Mouse (Mus musculus): ENCODE measurements around the gene Mpp3. TPM values are rescaled to one million over a fixed set of nuclear protein-coding genes. Genes with fewer than 3 reads are reported as not detected.

The Mpp3 gene
- polyA plus RNA-seq, 1 experiment from 2014 or later: 3.2 TPM

DNA sequence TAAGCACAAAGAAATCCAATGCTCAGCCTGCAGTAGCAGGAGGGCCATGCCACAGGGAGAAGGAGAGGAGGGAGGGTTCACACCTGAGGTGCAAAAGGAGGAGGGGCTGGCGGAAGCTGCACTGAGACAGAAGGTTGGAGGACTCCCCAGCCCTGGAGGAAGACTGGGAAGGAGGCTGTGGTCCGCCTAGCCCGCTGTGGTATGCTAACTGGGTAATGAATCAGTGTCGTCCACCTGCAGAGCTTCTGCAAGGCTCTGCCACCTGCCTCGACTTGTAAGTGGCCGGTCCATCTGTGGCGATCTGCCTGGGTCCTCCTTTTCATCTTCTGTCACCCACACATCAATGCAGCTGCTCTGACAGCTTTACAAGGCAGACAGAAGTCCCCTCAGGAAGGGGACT is 60.0 kb downstream of the Mpp3 start:
- H3K36me3 ChIP-seq (ENCODE audit: control insufficient read depth, insufficient read depth, low read length): no peaks in the 10 kb centered on the region
- ATAC-seq (replicated peaks; ENCODE audit: low FRiP score) (no peak), DNase-seq (ENCODE audit: low spot score) (no peak)
- H3K4me2 ChIP-seq: no peak overlapping the region; the same call in 1 of the 2 replicates
- peaks cover 4% of the 10 kb centered on the region; the same call in 1 of the 2 replicates for H3K4me1 ChIP-seq (replicated peaks; ENCODE audit: control insufficient read depth, insufficient read depth, low read length)
- no peaks in the 10 kb centered on the region for H3K9me3 ChIP-seq (ENCODE audit: control insufficient read depth, low read length)
- WGBS: 14% methylated on average over 7 of the region's 7 CpGs
- H3K27ac ChIP-seq (ENCODE audit: low read depth, low read length): no peak overlapping the region
- H3K27me3 ChIP-seq (replicated peaks; ENCODE audit: control insufficient read depth, insufficient read depth, low read length): peaks cover 53% of the 10 kb centered on the region
- H3K9ac ChIP-seq (ENCODE audit: low read depth, low read length): no peak overlapping the region
- no peak overlapping the region for H3K4me3 ChIP-seq (ENCODE audit: low read depth, low read length)

DNA sequence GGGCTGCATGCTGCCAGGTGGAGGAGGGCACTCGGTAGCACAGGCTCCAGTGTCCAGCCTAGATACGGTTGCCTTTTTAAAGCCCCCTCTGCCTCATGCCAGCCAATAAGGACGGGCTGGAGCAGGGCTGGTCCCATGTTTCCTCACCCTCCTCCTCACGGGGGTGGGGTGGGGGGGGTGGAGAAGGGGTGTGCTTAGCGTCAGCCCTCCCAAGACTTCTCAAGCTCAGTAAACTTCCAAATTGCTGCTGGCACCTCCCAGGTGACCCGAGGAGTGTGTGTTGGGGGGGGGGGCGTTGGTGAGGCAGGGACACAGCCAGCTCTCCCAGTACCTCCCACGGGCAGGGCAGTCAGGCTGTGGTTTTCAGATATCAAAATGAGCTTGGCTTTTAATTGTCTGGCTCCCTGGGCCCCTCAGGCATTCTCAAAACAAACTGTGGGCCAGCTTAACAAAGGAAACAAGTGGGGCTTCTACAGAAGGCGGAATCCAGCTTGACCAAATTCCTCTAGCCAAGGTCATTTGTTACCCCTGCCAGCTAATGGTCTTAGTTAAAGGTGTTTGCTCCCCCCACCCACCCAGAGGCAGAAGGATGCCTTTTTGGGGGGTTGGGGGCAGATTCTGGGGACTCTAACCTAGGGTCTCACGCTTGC is 61.2 kb downstream of the Mpp3 start, which contains the start of gene Sost:
Sost (minus strand) TSS at position 51 of the 650 bp plus-strand sequence.
- Histone ChIP-seq H3K9ac (ENCODE audit: low read depth, low read length) (no peak within 1 kb of the TSS), H3K9me3 (ENCODE audit: control insufficient read depth, low read length) (no peaks in the 10 kb centered on the region), H3K27me3 (replicated peaks; ENCODE audit: control insufficient read depth, insufficient read depth, low read length) (peaks cover 65% of the 10 kb centered on the region), H3K4me1 (replicated peaks; ENCODE audit: control insufficient read depth, insufficient read depth, low read length) (peaks cover 4% of the 10 kb centered on the region; the same call in 1 of the 2 replicates), H3K36me3 (ENCODE audit: control insufficient read depth, insufficient read depth, low read length) (no peaks in the 10 kb centered on the region), H3K4me3 (ENCODE audit: low read depth, low read length) (no peak within 1 kb of the TSS), H3K4me2 (no peak within 1 kb of the TSS), H3K27ac (ENCODE audit: low read depth, low read length) (no peak within 1 kb of the TSS)
- ATAC-seq (replicated peaks; ENCODE audit: low FRiP score): no peak
- no peak for DNase-seq (ENCODE audit: low spot score)
- WGBS: 22% methylated on average over 10 of the region's 10 CpGs

DNA sequence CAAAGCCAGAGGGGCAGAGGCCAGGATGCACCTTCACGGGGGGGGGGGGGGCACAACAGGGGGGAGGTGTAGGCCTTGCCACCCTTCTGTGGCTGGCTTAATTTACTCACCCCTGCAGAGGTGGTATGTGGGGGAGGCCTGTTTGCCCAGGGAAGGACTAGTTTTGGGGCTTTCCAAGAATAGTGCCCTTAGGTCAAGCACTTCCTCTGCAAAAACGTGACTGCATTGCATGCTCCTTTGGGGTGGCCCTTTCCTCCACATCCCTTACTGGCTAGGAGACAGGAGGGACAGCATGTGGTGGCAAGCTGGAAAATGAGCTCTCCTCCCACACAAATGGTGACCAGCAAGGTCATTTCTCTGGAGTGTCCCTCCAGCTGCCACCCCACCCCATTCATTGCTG is 62.7 kb downstream of the Mpp3 start:
- Histone ChIP-seq H3K9me3 (ENCODE audit: control insufficient read depth, low read length) (no peaks in the 10 kb centered on the region), H3K4me3 (ENCODE audit: low read depth, low read length) (no peak overlapping the region), H3K27me3 (replicated peaks; ENCODE audit: control insufficient read depth, insufficient read depth, low read length) (peaks cover 81% of the 10 kb centered on the region), H3K27ac (ENCODE audit: low read depth, low read length) (no peak overlapping the region), H3K9ac (ENCODE audit: low read depth, low read length) (no peak overlapping the region), H3K4me1 (replicated peaks; ENCODE audit: control insufficient read depth, insufficient read depth, low read length) (peaks cover 4% of the 10 kb centered on the region; the same call in 1 of the 2 replicates), H3K4me2 (no peak overlapping the region), H3K36me3 (ENCODE audit: control insufficient read depth, insufficient read depth, low read length) (no peaks in the 10 kb centered on the region)
- WGBS: 0% methylated on average over 2 of the region's 2 CpGs
- DNase-seq (ENCODE audit: low spot score): no peak
- no peak for ATAC-seq (replicated peaks; ENCODE audit: low FRiP score)

DNA sequence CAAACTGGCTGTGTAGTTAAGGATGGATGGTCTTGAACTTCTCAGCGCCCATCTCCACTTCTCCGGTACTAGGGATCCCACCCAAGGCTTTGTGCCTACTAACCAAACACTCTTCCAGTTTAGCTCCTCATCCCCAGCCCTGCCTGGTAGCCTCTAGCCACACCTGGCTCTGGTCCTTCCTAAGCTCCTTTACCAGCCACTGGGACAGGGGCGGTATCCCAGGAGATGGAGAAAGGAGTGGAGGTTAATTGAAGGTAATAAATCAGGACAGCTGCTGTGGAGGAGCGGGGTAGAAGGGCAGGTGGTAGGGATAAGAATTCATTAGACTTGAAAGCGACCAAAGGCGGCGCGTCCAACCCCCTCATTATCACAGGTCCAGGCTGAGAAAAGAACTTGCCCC is 63.6 kb downstream of the Mpp3 start:
- Histone ChIP-seq H3K4me1 (replicated peaks; ENCODE audit: control insufficient read depth, insufficient read depth, low read length) (peaks cover 4% of the 10 kb centered on the region; the same call in 1 of the 2 replicates), H3K27ac (ENCODE audit: low read depth, low read length) (no peak overlapping the region), H3K27me3 (replicated peaks; ENCODE audit: control insufficient read depth, insufficient read depth, low read length) (peaks cover 81% of the 10 kb centered on the region), H3K9ac (ENCODE audit: low read depth, low read length) (no peak overlapping the region), H3K4me2 (peak overlapping the region; percentile 78), H3K9me3 (ENCODE audit: control insufficient read depth, low read length) (no peaks in the 10 kb centered on the region), H3K36me3 (ENCODE audit: control insufficient read depth, insufficient read depth, low read length) (no peaks in the 10 kb centered on the region), H3K4me3 (ENCODE audit: low read depth, low read length) (no peak overlapping the region; the same call in 1 of the 2 replicates)
- ATAC-seq (replicated peaks; ENCODE audit: low FRiP score) (no peak), DNase-seq (ENCODE audit: low spot score) (no peak)
- 11% methylated on average over 8 of the region's 8 CpGs for WGBS

DNA sequence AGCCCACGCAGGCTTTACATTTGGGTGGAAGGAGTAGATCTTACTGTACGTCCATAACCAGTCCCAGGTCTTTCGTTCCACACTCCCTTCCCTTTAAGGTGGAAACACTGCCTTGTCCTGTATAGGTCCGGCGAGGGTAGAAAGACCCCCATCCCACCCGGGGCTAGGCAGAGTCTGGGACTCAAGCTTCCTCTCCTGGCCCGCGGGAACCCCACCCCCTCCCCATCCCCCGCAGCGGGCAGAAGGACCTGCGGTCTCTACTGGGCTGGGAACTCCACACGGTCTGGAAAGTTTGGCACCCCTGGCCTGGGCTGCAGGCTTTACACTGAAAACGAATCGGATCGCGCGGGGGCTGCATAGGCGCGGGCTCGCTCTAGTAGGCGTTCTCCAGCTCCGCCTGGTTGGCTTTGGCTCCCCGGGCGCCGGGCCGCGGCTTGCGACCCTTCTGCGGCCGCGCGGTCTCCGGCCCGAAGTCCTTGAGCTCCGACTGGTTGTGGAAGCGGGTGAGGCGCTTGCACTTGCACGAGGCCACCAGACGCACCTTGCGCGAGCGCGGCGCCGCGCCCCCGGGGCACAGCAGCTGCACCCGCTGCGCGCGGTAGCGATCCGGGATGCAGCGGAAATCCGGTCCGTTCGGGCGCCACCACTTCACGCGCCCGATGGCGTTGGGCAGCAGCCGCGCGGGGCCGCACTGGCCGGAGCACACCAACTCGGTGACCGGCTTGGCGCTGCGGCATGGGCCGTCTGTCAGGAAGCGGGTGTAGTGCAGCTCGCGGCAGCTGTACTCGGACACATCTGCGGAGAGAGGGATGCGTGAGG is 64.6 kb downstream of the Mpp3 start:
- Histone ChIP-seq H3K27ac (ENCODE audit: low read depth, low read length) (no peak overlapping the region), H3K27me3 (replicated peaks; ENCODE audit: control insufficient read depth, insufficient read depth, low read length) (peaks cover 82% of the 10 kb centered on the region), H3K9me3 (ENCODE audit: control insufficient read depth, low read length) (no peaks in the 10 kb centered on the region), H3K4me3 (ENCODE audit: low read depth, low read length) (peak overlapping the region; percentile 47), H3K4me2 (peak overlapping the region; percentile 78), H3K36me3 (ENCODE audit: control insufficient read depth, insufficient read depth, low read length) (no peaks in the 10 kb centered on the region), H3K4me1 (replicated peaks; ENCODE audit: control insufficient read depth, insufficient read depth, low read length) (peaks cover 4% of the 10 kb centered on the region; the same call in 1 of the 2 replicates), H3K9ac (ENCODE audit: low read depth, low read length) (no peak overlapping the region; the same call in 1 of the 2 replicates)
- under 1% methylated on average over 78 of the region's 78 CpGs for WGBS
- ATAC-seq (replicated peaks; ENCODE audit: low FRiP score): no peak
- DNase-seq (ENCODE audit: low spot score): no peak

DNA sequence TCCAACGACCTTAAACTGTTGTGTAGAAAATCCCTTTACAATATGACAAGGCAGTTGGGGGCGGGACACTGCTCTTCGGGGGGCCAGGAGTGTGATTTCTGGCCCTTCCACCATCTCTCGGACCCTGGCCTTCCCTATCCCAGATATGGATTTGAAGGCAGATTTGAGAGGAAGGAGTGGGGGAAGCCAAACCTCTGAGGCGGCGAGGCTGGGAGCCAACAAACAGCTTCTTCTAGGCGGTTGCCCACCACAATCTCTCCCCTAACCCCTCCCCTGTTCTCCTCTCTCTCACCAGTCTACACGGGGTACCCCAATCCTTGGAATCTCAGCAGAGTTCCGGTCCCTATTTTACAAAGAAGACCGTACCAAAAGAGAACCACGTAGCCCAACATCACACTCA is 65.2 kb downstream of the Mpp3 start:
- H3K9me3 ChIP-seq (ENCODE audit: control insufficient read depth, low read length): no peaks in the 10 kb centered on the region
- no peak for DNase-seq (ENCODE audit: low spot score)
- H3K27me3 ChIP-seq (replicated peaks; ENCODE audit: control insufficient read depth, insufficient read depth, low read length): peaks cover 77% of the 10 kb centered on the region
- no peak overlapping the region for H3K27ac ChIP-seq (ENCODE audit: low read depth, low read length)
- H3K4me1 ChIP-seq (replicated peaks; ENCODE audit: control insufficient read depth, insufficient read depth, low read length): peaks cover 4% of the 10 kb centered on the region; the same call in 1 of the 2 replicates
- H3K4me2 ChIP-seq: peak overlapping the region; percentile 78
- no peaks in the 10 kb centered on the region for H3K36me3 ChIP-seq (ENCODE audit: control insufficient read depth, insufficient read depth, low read length)
- 2% methylated on average over 11 of the region's 11 CpGs for WGBS
- H3K9ac ChIP-seq (ENCODE audit: low read depth, low read length): no peak overlapping the region
- H3K4me3 ChIP-seq (ENCODE audit: low read depth, low read length): peak overlapping the region; percentile 47
- ATAC-seq (replicated peaks; ENCODE audit: low FRiP score): no peak

DNA sequence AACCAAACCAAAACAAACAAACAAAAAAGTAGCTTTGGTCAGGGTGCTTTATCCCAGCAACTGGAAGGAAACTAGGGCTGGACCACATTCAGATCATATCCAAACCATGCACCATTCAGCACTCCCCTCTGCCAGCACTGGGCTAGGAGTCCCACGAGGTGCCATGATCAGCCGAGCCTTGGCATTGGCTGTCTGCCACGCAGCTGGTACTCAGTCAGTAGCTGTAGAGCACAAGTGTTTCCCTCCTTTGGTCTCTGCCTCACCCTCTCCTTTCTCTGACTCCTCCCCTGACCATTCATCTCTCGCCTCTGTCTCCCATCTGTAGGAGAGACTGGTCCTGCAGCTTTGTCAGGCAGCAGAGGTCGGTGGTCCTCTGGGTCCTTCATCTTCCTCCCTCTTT is 70.8 kb downstream of the Mpp3 start:
- Histone ChIP-seq H3K27me3 (replicated peaks; ENCODE audit: control insufficient read depth, insufficient read depth, low read length) (peaks cover 29% of the 10 kb centered on the region), H3K4me2 (no peak overlapping the region), H3K9ac (ENCODE audit: low read depth, low read length) (no peak overlapping the region), H3K36me3 (ENCODE audit: control insufficient read depth, insufficient read depth, low read length) (no peaks in the 10 kb centered on the region), H3K4me1 (replicated peaks; ENCODE audit: control insufficient read depth, insufficient read depth, low read length) (peaks cover 11% of the 10 kb centered on the region), H3K9me3 (ENCODE audit: control insufficient read depth, low read length) (no peaks in the 10 kb centered on the region), H3K4me3 (ENCODE audit: low read depth, low read length) (no peak overlapping the region), H3K27ac (ENCODE audit: low read depth, low read length) (no peak overlapping the region)
- WGBS: 67% methylated on average over 5 of the region's 5 CpGs
- DNase-seq (ENCODE audit: low spot score) (no peak), ATAC-seq (replicated peaks; ENCODE audit: low FRiP score) (no peak)

DNA sequence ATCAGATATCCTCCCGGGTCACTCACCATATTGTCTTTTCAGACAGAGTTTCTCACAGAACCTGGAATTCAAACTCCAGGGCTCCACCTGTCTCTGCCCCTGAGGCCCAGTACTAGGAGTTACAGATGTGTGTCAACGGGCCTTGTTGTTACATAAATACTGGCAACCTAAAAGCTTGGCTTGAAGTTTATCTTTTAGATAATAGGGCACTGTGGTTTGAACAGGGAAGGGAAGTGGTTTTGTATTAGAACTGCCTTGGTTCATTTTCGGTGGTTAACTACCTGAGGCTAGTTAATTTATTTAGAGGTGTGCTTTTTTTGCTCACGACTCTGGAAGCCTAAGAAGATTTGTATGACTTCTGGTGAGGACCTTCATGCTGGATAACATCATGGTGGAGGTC is 74.8 kb downstream of the Mpp3 start:
- DNase-seq (ENCODE audit: low spot score) (no peak), ATAC-seq (replicated peaks; ENCODE audit: low FRiP score) (no peak)
- H3K4me2 ChIP-seq: peak overlapping the region; percentile 57
- H3K4me3 ChIP-seq (ENCODE audit: low read depth, low read length): no peak overlapping the region
- H3K9me3 ChIP-seq (ENCODE audit: control insufficient read depth, low read length): no peaks in the 10 kb centered on the region
- H3K9ac ChIP-seq (ENCODE audit: low read depth, low read length): no peak overlapping the region
- peaks cover 14% of the 10 kb centered on the region for H3K4me1 ChIP-seq (replicated peaks; ENCODE audit: control insufficient read depth, insufficient read depth, low read length)
- WGBS: 24% methylated on average over 4 of the region's 4 CpGs
- H3K27ac ChIP-seq (ENCODE audit: low read depth, low read length): 0 out of 2 replicates have a peak overlapping the region, but pooled peaks have one; percentile 54
- no peaks in the 10 kb centered on the region for H3K36me3 ChIP-seq (ENCODE audit: control insufficient read depth, insufficient read depth, low read length)
- peaks cover 9% of the 10 kb centered on the region for H3K27me3 ChIP-seq (replicated peaks; ENCODE audit: control insufficient read depth, insufficient read depth, low read length)

All from liver, embryonic 11.5 days (tissue).